Mouse (Mus musculus): ENCODE results near the gene Fam69b. TPM values are rescaled to one million over a fixed set of nuclear protein-coding genes. Genes with fewer than 3 reads are reported as not detected.
A peak's percentile ranks its signal among the peaks of the same experiment; 100 is the strongest.

Fam69b gene
- polyA plus RNA-seq, 1 experiment from 2014 or later = 0.48 TPM

- Histone ChIP-seq H3K4me2 (ENCODE audit: low read depth, low read length) (no peak overlapping the region), H3K27me3 (ENCODE audit: insufficient read depth, low read length) (no peaks in the 10 kb centered on the region), H3K9me3 (ENCODE audit: low read length) (no peaks in the 10 kb centered on the region), H3K4me1 (ENCODE audit: insufficient read depth) (peaks cover 22% of the 10 kb centered on the region), H3K27ac (ENCODE audit: low read depth) (no peak overlapping the region), H3K36me3 (replicated peaks; ENCODE audit: insufficient read depth, low read length) (peaks cover 22% of the 10 kb centered on the region), H3K9ac (replicated peaks) (no peak overlapping the region), H3K4me3 (ENCODE audit: low read depth, low read length) (no peak overlapping the region)
- no peak for ATAC-seq
- no peak for DNase-seq
- TF ChIP-seq CTCF (IDR thresholded peaks at IDR 0.05; ENCODE audit: low read depth) (no peak), EP300 (IDR thresholded peaks at IDR 0.05; ENCODE audit: low read depth) (no peak)
- 82% methylated on average over 7 of the region's 7 CpGs for WGBS (ENCODE audit: insufficient replicate concordance)
These were observed 37.3 kb upstream of the Fam69b start for GRCm38 (mm10) chr2:26590962-26591361.

- Histone ChIP-seq H3K27me3 (ENCODE audit: insufficient read depth, low read length) (no peaks in the 10 kb centered on the region), H3K36me3 (replicated peaks; ENCODE audit: insufficient read depth, low read length) (peaks cover 26% of the 10 kb centered on the region), H3K9ac (replicated peaks) (no peak overlapping the region), H3K9me3 (ENCODE audit: low read length) (no peaks in the 10 kb centered on the region), H3K4me2 (ENCODE audit: low read depth, low read length) (no peak overlapping the region), H3K4me1 (ENCODE audit: insufficient read depth) (peaks cover 22% of the 10 kb centered on the region), H3K27ac (ENCODE audit: low read depth) (no peak overlapping the region), H3K4me3 (ENCODE audit: low read depth, low read length) (no peak overlapping the region)
- ATAC-seq (no peak), DNase-seq (no peak)
- TF ChIP-seq CTCF (IDR thresholded peaks at IDR 0.05; ENCODE audit: low read depth) (no peak), EP300 (IDR thresholded peaks at IDR 0.05; ENCODE audit: low read depth) (no peak)
- WGBS (ENCODE audit: insufficient replicate concordance) = 78% methylated on average over 12 of the region's 12 CpGs
These were observed 36.8 kb upstream of the Fam69b start for GRCm38 (mm10) chr2:26591416-26591815.

GRCm38 (mm10) chr2:26593211-26594021, 34.8 kb upstream of the Fam69b start:
- H3K4me2 ChIP-seq (ENCODE audit: low read depth, low read length) = no peak overlapping the region
- no peak overlapping the region for H3K27ac ChIP-seq (ENCODE audit: low read depth)
- peaks cover 32% of the 10 kb centered on the region for H3K4me1 ChIP-seq (ENCODE audit: insufficient read depth)
- H3K4me3 ChIP-seq (ENCODE audit: low read depth, low read length) = no peak overlapping the region
- no peak overlapping the region for H3K9ac ChIP-seq (replicated peaks)
- whole genome bisulfite sequencing (ENCODE audit: insufficient replicate concordance) = 58% methylated on average over 9 of the region's 9 CpGs
- DNase-seq (no peak), ATAC-seq (0 out of 2 replicates have a peak, but pooled peaks have one; percentile 1)
- TF ChIP-seq EP300 (IDR thresholded peaks at IDR 0.05; ENCODE audit: low read depth) = no peak
- no peak for TF ChIP-seq CTCF (IDR thresholded peaks at IDR 0.05; ENCODE audit: low read depth)
- H3K27me3 ChIP-seq (ENCODE audit: insufficient read depth, low read length) = no peaks in the 10 kb centered on the region
- H3K36me3 ChIP-seq (replicated peaks; ENCODE audit: insufficient read depth, low read length) = peaks cover 34% of the 10 kb centered on the region
- H3K9me3 ChIP-seq (ENCODE audit: low read length) = no peaks in the 10 kb centered on the region

GRCm38 (mm10) chr2:26594022-26594346, 34.3 kb upstream of the Fam69b start:
- no peak overlapping the region for H3K9ac ChIP-seq (replicated peaks)
- peak; percentile 22 for ATAC-seq
- H3K36me3 ChIP-seq (replicated peaks; ENCODE audit: insufficient read depth, low read length) = peaks cover 34% of the 10 kb centered on the region
- H3K4me2 ChIP-seq (ENCODE audit: low read depth, low read length) = no peak overlapping the region
- peak; percentile 67 for DNase-seq
- WGBS (ENCODE audit: insufficient replicate concordance) = 47% methylated on average over 9 of the region's 9 CpGs
- H3K9me3 ChIP-seq (ENCODE audit: low read length) = no peaks in the 10 kb centered on the region
- peaks cover 37% of the 10 kb centered on the region for H3K4me1 ChIP-seq (ENCODE audit: insufficient read depth)
- H3K27ac ChIP-seq (ENCODE audit: low read depth) = no peak overlapping the region
- TF ChIP-seq EP300 (IDR thresholded peaks at IDR 0.05; ENCODE audit: low read depth) (no peak), CTCF (IDR thresholded peaks at IDR 0.05; ENCODE audit: low read depth) (peak; percentile 70)
- no peak overlapping the region for H3K4me3 ChIP-seq (ENCODE audit: low read depth, low read length)
- H3K27me3 ChIP-seq (ENCODE audit: insufficient read depth, low read length) = no peaks in the 10 kb centered on the region

- H3K9me3 ChIP-seq (ENCODE audit: low read length) = no peaks in the 10 kb centered on the region
- no peaks in the 10 kb centered on the region for H3K27me3 ChIP-seq (ENCODE audit: insufficient read depth, low read length)
- no peak overlapping the region for H3K4me2 ChIP-seq (ENCODE audit: low read depth, low read length)
- H3K4me3 ChIP-seq (ENCODE audit: low read depth, low read length) = no peak overlapping the region
- no peak for DNase-seq
- H3K9ac ChIP-seq (replicated peaks) = no peak overlapping the region
- peaks cover 39% of the 10 kb centered on the region for H3K4me1 ChIP-seq (ENCODE audit: insufficient read depth)
- TF ChIP-seq CTCF (IDR thresholded peaks at IDR 0.05; ENCODE audit: low read depth) (no peak), EP300 (IDR thresholded peaks at IDR 0.05; ENCODE audit: low read depth) (no peak)
- H3K36me3 ChIP-seq (replicated peaks; ENCODE audit: insufficient read depth, low read length) = peaks cover 34% of the 10 kb centered on the region
- no peak for ATAC-seq
- H3K27ac ChIP-seq (ENCODE audit: low read depth) = peak overlapping the region; percentile 76; the same call in 1 of the 2 replicates
- WGBS (ENCODE audit: insufficient replicate concordance) = 66% methylated on average over 7 of the region's 7 CpGs
These were observed 33.8 kb upstream of the Fam69b start for GRCm38 (mm10) chr2:26594461-26594933.

- Histone ChIP-seq H3K9ac (replicated peaks) (0 out of 2 replicates have a peak overlapping the region, but pooled peaks have one; percentile 30), H3K27ac (ENCODE audit: low read depth) (peak overlapping the region; percentile 76)
- ATAC-seq = peak; percentile 43
These were observed 33.1 kb upstream of the Fam69b start for GRCm38 (mm10) chr2:26594934-26595724.

More at GRCm38 (mm10) chr2:26594934-26595724, 33.1 kb upstream of the Fam69b start:
- no peak for TF ChIP-seq EP300 (IDR thresholded peaks at IDR 0.05; ENCODE audit: low read depth)
- TF ChIP-seq CTCF (IDR thresholded peaks at IDR 0.05; ENCODE audit: low read depth) = no peak
- no peak for DNase-seq
- 57% methylated on average over 6 of the region's 6 CpGs for WGBS (ENCODE audit: insufficient replicate concordance)
- Histone ChIP-seq H3K4me3 (ENCODE audit: low read depth, low read length) (no peak overlapping the region), H3K9me3 (ENCODE audit: low read length) (no peaks in the 10 kb centered on the region), H3K27me3 (ENCODE audit: insufficient read depth, low read length) (no peaks in the 10 kb centered on the region), H3K36me3 (replicated peaks; ENCODE audit: insufficient read depth, low read length) (peaks cover 34% of the 10 kb centered on the region), H3K4me1 (ENCODE audit: insufficient read depth) (peaks cover 44% of the 10 kb centered on the region), H3K4me2 (ENCODE audit: low read depth, low read length) (0 out of 2 replicates have a peak overlapping the region, but pooled peaks have one; percentile 1)

All from liver, postnatal 0 days (tissue).